Mouse (Mus musculus) liver, adult (tissue): ENCODE results near the gene Capns2.

Experiments
- GATA4 ChIP-seq: IDR thresholded peaks from 2 replicates; pipeline ENCODE4 v1.6.1; 2014; ENCODE audit warnings: mild to moderate bottlenecking, low read length; ENCODE audit not compliant: insufficient replicate concordance

Gene Capns2

GRCm38 (mm10) chr8:92897794-92898193, 3.4 kb upstream of the Capns2 start:
- TF ChIP-seq GATA4 = no peak

DNA sequence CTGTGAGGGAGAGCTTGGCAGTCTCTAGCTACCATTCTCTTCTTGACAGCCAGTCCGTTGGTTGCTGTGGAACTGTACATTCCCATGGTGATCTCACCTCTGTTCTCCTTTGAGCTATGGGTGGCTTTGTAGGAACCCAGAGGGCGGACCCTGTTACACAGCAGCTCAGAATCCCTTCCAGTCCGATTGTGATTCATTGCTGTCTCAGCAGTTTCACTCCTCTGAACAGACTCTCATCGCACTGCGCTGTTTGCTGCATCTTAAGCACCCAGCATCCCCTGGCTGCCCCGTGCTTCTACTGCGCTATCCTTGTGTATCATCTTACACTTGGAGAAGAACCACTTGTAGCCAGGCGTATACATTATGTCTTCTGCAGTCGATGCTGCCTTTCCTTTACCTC, 1.6 kb upstream of the Capns2 start:
- no peak for TF ChIP-seq GATA4

DNA sequence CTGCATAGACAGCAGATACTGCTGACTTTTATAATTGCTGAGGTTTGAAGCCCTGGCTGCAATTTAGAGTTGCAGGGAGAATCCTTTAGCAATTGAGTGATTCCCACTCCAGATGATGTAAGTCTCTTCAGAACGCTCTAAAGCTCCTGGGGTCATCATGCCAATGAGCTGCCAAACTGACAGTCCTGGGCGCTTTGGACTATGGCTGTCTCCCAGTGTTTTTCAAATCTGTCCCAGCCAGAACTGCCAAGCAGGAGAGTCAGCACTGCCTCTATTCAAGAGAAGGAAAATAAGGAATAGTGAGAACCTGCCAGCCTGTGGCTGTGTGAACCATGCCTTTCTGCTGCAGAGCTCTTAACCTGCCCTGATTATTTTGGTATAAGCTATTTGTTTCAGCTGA, 1.8 kb downstream of the Capns2 start:
- TF ChIP-seq GATA4 = no peak

GRCm38 (mm10) chr8:92903488-92904135, 2.4 kb downstream of the Capns2 start:
- no peak for TF ChIP-seq GATA4

- TF ChIP-seq GATA4 = no peak
These were observed 5.3 kb downstream of the Capns2 start for GRCm38 (mm10) chr8:92906553-92906952.

DNA sequence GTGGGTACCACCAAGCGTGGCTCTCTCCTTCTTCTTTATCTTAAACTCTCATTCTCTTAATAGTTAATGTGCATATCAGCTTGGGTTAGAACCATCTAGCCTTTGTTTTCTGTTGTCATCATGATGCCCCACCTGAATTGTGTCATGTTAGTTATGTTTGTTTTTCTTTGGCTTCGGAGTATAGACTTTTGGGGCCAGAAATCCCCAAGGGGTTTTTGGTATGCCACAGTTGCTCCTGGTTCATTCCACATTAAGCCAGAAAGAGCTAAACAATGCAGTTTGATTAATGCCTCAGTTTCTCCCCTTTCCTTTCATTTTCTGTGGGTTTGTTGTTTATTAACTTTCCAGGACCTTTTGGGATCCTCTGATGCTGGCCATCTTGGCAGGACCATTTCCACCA, 7.2 kb downstream of the Capns2 start:
- no peak for TF ChIP-seq GATA4

GRCm38 (mm10) chr8:92911477-92911876, 10.3 kb downstream of the Capns2 start:
- no peak for TF ChIP-seq GATA4

- TF ChIP-seq GATA4 = no peak
These were observed 12.2 kb downstream of the Capns2 start for GRCm38 (mm10) chr8:92913396-92913795.

DNA sequence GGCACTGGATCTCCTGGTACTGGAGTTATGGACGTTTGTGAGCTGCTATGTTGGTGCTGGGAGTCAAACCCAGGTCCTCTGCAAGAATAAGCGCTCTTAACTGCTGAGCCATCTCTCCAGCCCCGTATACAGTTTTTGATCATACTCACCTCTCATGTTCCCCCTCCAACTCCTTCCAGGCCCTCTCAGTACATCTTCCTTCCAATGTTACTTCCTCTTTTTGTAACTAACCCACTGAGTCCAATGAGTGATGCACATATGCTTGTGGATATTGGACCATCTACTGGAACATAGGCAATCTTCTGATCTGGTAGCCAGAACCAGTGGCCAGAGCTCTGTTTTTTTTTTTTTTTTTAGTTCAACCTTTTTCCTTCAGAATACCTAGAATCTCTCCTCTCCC, 14.9 kb downstream of the Capns2 start:
- TF ChIP-seq GATA4 = no peak

GRCm38 (mm10) chr8:92921768-92922167, 20.6 kb downstream of the Capns2 start:
- TF ChIP-seq GATA4 = no peak

GRCm38 (mm10) chr8:92928986-92929385, 27.8 kb downstream of the Capns2 start:
- no peak for TF ChIP-seq GATA4

DNA sequence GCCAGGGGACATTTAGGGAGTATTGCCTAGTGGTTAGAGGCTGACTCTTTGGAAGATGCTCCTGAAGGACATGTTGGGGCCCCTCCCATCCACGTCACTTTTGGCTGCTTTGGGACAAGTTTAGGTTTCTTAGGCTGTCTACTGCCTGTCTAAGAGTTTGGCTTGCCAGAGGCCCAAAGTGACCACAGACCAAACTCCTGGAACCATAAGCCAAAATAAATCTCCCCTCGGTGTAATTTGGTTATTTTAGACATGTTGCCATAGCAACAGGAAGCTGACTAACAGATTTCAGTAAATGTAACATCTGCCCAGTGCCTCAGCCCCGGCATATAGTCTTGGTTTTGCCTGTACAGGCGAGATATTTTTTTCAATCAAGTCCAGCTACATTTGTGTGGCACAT, 36.8 kb downstream of the Capns2 start:
- TF ChIP-seq GATA4 = no peak

DNA sequence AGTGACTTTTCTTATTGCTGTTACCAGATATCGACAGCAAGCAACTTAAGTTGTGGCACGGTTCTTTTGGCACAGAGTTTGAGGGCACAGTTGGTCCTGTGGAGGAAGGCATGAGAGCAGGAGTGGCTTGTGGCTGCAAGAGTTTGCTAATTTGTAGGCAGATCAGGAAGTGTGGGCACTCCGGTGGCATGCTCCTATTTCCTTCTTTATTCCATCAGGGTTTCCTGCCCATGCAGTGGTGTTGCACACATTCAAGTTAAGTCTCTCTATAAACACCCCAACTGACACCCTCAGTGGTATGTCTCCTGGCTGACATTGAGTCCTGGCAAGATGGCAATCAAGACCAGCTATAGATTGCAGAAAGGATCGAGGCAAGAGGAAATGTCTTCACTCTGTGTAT, 47.9 kb downstream of the Capns2 start:
- no peak for TF ChIP-seq GATA4

DNA sequence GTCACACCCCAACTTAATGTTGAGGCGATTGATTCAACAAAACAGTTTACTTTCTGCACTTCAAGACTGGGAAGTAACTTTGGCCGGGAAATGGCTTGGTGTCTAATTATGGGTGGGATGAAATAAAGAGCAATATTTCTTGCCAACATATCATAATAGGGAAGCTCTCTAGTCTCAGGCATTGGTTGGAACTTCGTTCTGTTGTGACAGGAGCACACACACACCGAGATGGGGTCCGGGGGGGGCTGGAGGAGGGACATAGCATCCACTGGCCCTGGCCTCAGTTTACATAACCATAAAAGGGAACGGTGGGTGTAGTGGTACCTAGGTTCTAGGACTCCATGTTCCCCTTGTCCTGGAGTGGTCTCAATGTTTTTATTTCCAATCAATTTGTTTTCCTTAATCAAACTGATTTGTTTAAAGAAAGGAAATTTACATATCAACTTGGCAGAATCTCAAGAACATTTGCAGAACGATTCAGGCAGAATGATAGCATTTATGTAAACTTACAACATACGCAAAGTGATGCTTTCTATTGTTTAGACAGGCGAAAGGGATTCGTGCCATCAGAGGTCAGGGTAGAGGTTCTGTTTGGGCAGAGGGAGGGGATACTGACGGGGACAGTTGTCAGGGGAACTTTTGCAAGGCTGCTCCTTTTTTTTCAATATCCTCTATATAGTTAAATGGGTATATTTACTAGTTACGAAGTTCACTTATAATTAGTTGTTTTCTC, 49.6 kb downstream of the Capns2 start:
- TF ChIP-seq GATA4 = no peak
